Mouse (Mus musculus): ENCODE data around the gene Prcd. TPM values are rescaled to one million over a fixed set of nuclear protein-coding genes. Genes with fewer than 3 reads are reported as not detected.
"Not testable (repeated sequence)": the region's sequence is repeated elsewhere in the genome, so short reads cannot be mapped to it uniquely, and the experiment has no call there.

Gene Prcd
- total RNA-seq, 2 experiments from 2014 or later, result 1.0 TPM; not detected in 1

DNA sequence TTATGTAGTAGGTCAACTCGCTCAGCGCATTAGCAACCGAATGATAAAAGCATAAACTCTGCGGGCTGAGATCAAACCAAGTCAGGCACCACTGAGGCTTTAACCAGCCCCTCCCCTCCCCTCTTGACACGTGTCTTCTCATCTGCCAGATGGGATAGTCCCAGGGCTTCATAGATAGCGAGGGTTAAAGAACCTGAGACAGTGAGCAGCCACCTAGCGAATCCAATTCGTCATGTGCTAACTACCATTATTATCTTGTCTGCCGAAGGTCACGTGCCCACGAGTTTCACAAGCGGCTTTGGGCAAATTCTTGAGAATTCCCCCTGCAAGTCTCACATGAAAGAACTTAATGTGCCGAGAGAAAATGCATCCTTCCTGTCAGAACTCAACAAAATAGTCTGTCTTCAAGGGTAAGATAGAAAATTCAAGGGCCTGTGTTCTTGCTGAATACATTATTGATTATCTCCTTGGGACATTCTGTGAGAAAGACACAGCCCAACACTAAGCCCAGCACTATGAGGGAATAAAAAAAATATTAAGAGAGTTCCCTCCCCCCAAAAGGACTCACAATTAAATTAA, 16.5 kb downstream of the Prcd start:
- Histone ChIP-seq H3K4me3 (no peak overlapping the region), H3K27ac (no peak overlapping the region)
- TF ChIP-seq CTCF (IDR thresholded peaks at IDR 0.05), result no peak
- intact Hi-C loops (cut with DNase I), result no loop called here
- peak; percentile 13 for DNase-seq

- DNase-seq, result no peak
- H3K27ac ChIP-seq, result no peak overlapping the region
- H3K4me3 ChIP-seq, result no peak overlapping the region
- intact Hi-C loops (cut with DNase I), result no loop called here
- TF ChIP-seq CTCF (IDR thresholded peaks at IDR 0.05), result no peak
These were observed 17.1 kb downstream of the Prcd start for GRCm38 (mm10) chr11:116670386-116670785.

DNA sequence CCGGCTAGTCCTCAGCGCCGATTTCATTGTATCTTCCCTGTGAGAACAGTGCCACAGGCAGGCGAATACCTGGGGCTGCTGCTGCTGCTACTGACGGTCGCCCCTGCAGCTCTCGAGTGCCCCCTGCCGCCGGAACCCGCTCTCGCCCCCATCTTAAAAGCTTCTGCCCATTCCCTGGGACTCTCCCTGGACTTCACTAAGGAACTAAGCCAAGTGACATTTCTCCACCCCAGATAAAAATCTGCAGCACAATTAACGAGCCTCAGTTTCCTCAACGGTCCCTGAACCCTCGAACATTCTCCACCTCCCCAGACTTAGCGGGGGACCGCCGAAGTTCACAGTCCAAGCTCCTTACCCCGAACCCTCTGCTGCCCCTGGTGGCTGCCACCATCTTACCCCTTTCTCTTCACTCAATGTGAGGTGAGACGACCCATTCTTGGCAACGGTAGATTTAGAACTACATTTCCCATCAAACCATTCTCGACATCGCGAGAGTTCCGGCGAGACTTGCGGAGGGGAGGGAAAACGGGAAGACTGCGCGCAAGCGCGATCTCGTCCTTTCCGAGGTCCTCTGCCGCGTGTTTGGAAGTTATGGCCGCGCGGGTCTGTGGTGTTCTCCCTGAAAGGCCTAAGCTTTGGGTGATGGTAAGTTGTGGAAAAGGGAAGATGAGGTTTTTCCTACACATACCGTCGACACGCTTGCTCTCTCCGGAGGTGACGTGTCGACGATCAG, 17.9 kb downstream of the Prcd start:
- intact Hi-C loops (cut with DNase I), result loop anchor here (1.0 kb wide), 2 partner anchors 28 to 137 kb away; no protein-coding TSS in a partner anchor
- Histone ChIP-seq H3K4me3 (peak overlapping the region; percentile 91), H3K27ac (peak overlapping the region; percentile 91)
- peak; percentile 98 for DNase-seq
- TF ChIP-seq CTCF (IDR thresholded peaks at IDR 0.05), result peak; percentile 89

GRCm38 (mm10) chr11:116671845-116672434, 18.6 kb downstream of the Prcd start:
- intact Hi-C loops (cut with DNase I), result loop anchor here (1.0 kb wide), 2 partner anchors 29 to 136 kb away; no protein-coding TSS in a partner anchor
- TF ChIP-seq CTCF (IDR thresholded peaks at IDR 0.05), result no peak
- Histone ChIP-seq H3K27ac (peak overlapping the region; percentile 91), H3K4me3 (peak overlapping the region; percentile 91)
- DNase-seq, result peak; percentile 18

DNA sequence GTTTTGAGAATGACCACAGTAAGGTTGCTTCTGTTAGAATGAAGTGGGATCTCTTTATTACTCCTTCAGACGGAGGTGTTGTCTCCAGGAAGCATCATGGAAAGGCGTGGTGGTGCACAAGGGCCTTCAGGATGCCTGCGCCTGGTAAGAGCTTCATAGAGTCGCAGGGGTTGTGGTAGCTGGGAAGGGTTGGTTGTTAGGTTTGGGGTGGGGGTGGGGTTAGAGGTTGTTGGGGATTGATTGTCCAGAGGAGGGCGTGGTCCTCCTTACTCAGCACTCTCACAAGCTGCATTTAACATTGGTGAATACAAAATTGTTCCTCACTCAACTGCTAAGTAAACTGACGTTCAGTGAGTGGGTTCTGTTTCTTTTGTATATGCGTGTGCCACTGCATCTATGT, 19.3 kb downstream of the Prcd start:
- no peak for TF ChIP-seq CTCF (IDR thresholded peaks at IDR 0.05)
- peak overlapping the region; percentile 63 for H3K27ac ChIP-seq
- H3K4me3 ChIP-seq, result peak overlapping the region; percentile 91
- no peak for DNase-seq
- intact Hi-C loops (cut with DNase I), result no loop called here

DNA sequence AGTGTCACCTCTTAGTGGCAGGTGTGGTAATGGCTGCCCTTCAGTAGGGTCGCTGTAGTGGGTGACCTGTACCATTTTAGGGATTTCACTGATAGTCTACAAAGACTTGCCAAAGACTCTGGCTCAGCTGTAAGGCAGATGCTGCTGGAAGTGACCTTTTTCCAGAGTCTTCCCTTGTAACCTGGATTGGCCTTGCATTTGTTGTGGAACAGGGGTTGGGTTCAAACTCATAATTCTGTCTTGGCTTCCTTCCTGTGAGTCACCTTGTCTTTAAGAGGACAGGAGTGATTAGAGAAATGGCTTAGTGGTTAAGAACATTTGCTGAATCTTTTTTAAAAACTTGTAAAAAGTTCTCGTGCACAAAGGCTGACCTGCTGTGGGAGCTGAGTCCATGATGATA, 20.1 kb downstream of the Prcd start:
- DNase-seq, result no peak
- intact Hi-C loops (cut with DNase I), result no loop called here
- Histone ChIP-seq H3K4me3 (peak overlapping the region; percentile 91), H3K27ac (peak overlapping the region; percentile 63)
- no peak for TF ChIP-seq CTCF (IDR thresholded peaks at IDR 0.05)

DNA sequence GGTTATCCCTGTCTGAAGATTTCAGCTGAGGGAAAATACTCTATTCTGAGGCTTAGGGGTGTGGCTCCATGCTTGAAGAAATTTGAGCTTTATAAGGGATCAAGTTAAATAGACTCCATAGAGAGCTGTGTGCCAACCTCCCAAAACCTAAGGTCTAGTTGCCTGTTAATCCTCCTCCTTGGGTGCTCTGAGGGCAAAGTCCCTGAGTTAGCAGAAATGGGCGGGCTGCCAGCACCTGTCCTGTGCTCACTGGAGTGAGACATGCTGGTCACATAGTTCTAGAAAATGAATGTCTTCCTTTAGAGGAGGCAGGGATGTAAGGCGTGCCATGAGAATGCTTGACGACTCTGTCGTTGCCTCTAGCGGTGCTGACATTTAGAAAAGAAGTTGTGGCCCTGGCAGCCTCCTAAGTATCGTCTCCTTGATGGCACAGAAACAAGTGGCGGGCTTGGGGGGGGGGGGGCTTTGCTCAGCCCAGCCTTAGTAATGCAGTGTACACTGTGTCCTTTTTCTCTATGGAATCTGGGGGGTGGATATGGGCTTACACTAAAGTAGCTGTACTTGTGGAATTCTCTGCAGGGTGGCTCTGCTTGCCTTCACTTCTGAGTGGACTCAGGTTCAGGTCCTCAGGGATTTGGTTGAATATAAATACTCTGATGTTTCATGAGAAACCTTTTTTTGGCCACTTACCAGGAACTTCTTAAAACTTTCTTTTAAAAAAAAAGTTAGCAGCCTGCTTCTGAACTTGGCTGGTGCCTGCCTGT, 21.5 kb downstream of the Prcd start:
- TF ChIP-seq CTCF (IDR thresholded peaks at IDR 0.05), result no peak
- Histone ChIP-seq H3K27ac (peak overlapping the region; percentile 63), H3K4me3 (no peak overlapping the region)
- intact Hi-C loops (cut with DNase I), result no loop called here
- peak; percentile 60 for DNase-seq

GRCm38 (mm10) chr11:116675429-116675828, 22.1 kb downstream of the Prcd start:
- DNase-seq, result peak; percentile 19
- H3K27ac ChIP-seq, result peak overlapping the region; percentile 63
- H3K4me3 ChIP-seq; intact Hi-C loops (cut with DNase I): not testable (repeated sequence)

DNA sequence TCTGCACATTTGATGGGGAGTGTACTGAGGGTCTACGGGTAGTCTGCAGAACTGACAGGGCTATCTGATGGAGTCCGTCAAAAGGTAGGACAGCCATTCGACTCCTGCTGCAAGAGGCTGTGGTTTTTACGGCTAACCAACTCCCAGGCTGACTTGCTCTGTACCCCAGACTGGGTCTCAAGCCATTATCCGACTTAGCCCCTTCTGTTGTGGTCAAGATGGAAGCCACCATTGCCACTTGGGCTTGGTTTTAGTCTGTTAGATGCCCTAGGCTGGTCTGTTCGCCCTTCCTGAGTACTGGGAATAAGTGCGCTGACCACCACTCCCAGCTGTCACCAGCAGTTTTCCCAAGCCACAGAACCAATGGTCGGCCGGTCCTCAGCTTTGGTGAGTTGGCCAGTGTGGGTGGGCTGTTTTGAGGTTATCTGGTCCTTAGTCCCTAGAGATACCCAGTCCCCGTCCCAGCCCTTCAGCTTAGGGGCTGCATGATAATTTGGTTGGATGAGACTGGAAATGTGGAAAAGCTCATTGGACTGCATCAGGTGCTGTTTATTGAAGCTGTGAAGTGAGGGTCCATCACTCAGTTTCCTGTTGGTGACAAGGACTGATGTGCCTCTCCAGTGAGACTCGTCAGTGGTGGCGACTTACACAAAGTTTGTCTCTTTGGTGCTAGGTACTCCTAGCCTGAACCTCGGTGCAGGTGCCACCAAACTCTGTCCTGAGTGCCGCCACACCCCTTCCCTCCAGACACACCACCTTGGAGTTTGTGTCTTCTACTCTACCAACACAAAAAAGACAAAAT, 23.0 kb downstream of the Prcd start:
- Histone ChIP-seq H3K27ac (no peak overlapping the region), H3K4me3 (no peak overlapping the region)
- no peak for TF ChIP-seq CTCF (IDR thresholded peaks at IDR 0.05)
- no peak for DNase-seq
- intact Hi-C loops (cut with DNase I), result no loop called here

DNA sequence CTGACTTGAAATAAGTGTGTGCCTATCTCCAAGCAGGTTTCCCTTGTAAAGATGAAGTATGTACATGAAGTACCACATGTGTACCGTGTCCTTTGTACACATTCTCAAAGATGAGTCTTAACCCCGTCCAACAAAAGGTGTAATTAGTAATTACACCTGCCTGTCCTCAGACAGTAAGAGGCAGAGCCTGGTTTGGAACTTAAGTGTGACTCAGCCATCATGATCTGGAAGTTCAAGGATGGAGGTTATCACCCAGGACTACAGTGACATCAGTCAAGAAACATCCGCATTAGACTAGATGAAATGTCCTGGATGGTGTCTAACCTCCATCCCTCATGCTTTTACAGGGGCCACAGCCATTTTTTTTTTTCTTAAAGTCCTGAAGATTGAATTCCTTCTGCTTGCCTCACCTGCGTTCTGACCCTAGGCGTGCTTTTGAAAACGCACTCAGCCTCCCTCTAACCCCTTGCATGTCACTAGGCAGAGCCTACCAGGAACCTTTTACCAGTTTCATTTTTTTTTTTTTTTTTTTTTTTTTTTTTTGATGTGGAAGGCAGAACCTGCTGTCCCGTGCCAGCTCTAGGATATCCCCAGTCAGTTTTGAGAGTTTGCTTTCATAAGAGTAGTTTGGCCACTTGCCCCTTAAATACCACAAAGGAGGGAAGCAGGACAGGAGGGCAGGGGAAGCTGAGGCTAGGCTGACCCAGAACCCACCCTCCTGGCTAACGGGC, 24.5 kb downstream of the Prcd start:
- H3K4me3 ChIP-seq, result no peak overlapping the region
- intact Hi-C loops (cut with DNase I), result no loop called here
- no peak overlapping the region for H3K27ac ChIP-seq
- no peak for DNase-seq
- TF ChIP-seq CTCF (IDR thresholded peaks at IDR 0.05), result no peak

DNA sequence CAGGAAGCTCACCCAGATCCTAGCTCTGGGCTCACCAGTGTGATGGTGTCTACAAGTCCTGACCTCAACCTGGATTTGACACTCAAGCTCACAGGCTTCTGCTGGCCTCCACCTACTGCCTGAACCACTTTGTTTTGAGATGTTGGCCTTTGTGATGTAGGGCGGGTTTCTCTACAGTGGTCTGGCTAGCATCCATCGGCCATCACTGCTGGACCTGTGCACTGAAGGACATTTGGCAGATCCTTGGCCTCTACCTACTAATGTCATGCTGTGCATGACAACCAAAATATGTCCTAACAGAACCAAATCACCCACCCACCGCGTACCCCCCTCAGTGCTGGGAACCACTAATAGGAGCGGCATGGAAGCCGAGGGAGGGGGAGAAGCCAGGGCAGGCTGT, 25.8 kb downstream of the Prcd start:
- no peak for TF ChIP-seq CTCF (IDR thresholded peaks at IDR 0.05)
- intact Hi-C loops (cut with DNase I), result no loop called here
- Histone ChIP-seq H3K4me3 (no peak overlapping the region), H3K27ac (no peak overlapping the region)
- DNase-seq, result no peak
